Mouse (Mus musculus) kidney, embryonic 16.5 days (tissue): ENCODE results near the gene Pias4. TPM values are rescaled to one million over a fixed set of nuclear protein-coding genes. Genes with fewer than 3 reads are reported as not detected.

ENCODE experiments used
- ATAC-seq: fragments of 200-750 bp; cut with Nextera tagmentation; 2 replicates; pipeline ENCODE4 v1.8.0; 2017; ENCODE audit warnings: moderate TSS enrichment; ENCODE audit not compliant: low FRiP score, low TSS enrichment
- H3K27ac ChIP-seq: fragments of 300-500 bp; sonication (generic); 2 replicates; pipeline ENCODE4 v1.5.1; 2014; ENCODE audit warnings: low read length
- H3K27me3 ChIP-seq: fragments of 300-500 bp; sonication (generic); 2 replicates; pipeline ENCODE4 v1.6.1; 2014; ENCODE audit warnings: low read length, control low read depth, mixed read lengths; ENCODE audit not compliant: insufficient read depth
- H3K36me3 ChIP-seq: fragments of 300-500 bp; sonication (generic); 2 replicates; pipeline ENCODE4 v1.6.1; 2014; ENCODE audit warnings: low read length, control low read depth, mixed read lengths; ENCODE audit not compliant: insufficient read depth
- H3K4me1 ChIP-seq: fragments of 300-500 bp; sonication (generic); 2 replicates; pipeline ENCODE4 v1.6.1; 2014; ENCODE audit warnings: low read length, control low read depth, mixed read lengths; ENCODE audit not compliant: insufficient read depth
- H3K4me2 ChIP-seq: fragments of 300-500 bp; sonication (generic); replicated peaks from 2 replicates; pipeline ENCODE4 v1.6.1; 2014; ENCODE audit warnings: low read depth, low read length
- H3K4me3 ChIP-seq: fragments of 300-500 bp; sonication (generic); 2 replicates; pipeline ENCODE4 v1.5.1; 2014; ENCODE audit warnings: mild to moderate bottlenecking, low read length
- H3K9ac ChIP-seq: fragments of 300-500 bp; sonication (generic); replicated peaks from 2 replicates; pipeline ENCODE4 v1.6.1; 2014; ENCODE audit warnings: low read length
- H3K9me3 ChIP-seq: fragments of 300-500 bp; sonication (generic); 2 replicates; pipeline ENCODE4 v1.6.1; 2016; ENCODE audit warnings: low read length, control low read depth
- WGBS: fragments of 180-500 bp; shearing (Covaris S2); extraction: QIAGEN DNeasy Blood & Tissue Kit; methylation state at CpG from one replicate; pipeline ENCODE4 v1.1.7; 2014; 5-methylcytosine and 5-hydroxymethylcytosine counted together
- polyA plus RNA-seq: library from polyadenylated mRNA; unstranded; fragments of >200 nt; fragmentation: Nextera tagmentation; extraction: Ambion mirVana; gene quantifications from 2 replicates; pipeline ENCODE4 v1.2.1, GENCODE M21; 2015

The Pias4 gene
- polyA plus RNA-seq, 1 experiment from 2014 or later: 56.2 TPM

DNA sequence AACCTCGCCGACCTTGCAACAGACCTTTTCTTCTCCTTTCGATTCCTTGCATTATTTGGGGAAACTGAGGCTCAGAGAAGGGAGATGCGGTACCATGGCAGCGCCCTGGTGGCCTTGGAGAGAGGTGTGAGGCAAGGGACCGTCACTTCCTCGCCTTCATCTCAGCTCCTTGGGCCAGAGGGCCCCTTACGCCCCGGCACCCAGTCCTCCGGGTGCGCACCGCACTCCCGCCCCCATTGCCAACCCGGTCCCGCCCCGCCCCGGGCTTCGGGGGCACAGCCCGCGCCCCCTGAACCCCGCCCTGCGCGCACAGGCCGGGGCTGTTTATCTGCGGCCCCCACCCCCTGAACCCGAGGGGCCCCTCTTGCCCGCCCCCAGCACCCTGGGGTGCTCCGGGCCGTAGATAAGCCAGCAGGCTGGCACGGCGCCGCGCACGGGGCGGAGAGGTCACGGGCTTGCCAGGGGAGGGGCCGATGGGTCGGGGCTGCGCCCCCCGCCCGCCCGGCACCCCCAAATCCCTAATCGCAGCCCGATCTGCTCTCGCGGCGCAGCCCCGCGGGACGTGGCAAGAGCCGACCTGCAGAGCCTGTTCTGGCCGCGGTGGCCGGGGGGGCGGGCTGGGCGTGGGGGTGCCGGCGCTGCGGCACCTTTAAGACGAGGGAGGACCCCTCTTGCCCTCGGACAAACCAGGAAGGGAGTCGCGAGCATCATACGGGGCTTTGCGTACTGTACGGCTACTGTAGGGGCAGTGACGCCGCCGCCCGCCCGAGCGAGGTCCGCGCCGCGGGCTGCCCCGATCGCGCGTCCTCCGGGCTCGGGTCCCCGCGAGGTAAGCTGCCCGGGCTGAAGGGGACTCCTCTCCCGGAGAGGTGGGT lies 31.7 kb downstream of the Pias4 start:
- under 1% methylated on average over 84 of the region's 86 CpGs for WGBS
- Histone ChIP-seq H3K4me1 (peaks cover 47% of the 10 kb centered on the region), H3K27me3 (no peaks in the 10 kb centered on the region; the same call in 1 of the 2 replicates), H3K9me3 (no peaks in the 10 kb centered on the region), H3K4me2 (peak overlapping the region; percentile 86), H3K9ac (peak overlapping the region; percentile 97), H3K27ac (peak overlapping the region; percentile 96), H3K4me3 (peak overlapping the region; percentile 77), H3K36me3 (no peaks in the 10 kb centered on the region)
- peak; percentile 52 for ATAC-seq

- Histone ChIP-seq H3K4me1 (peaks cover 38% of the 10 kb centered on the region), H3K36me3 (no peaks in the 10 kb centered on the region), H3K27ac (peak within 1 kb of the TSS; percentile 96), H3K27me3 (no peaks in the 10 kb centered on the region; the same call in 1 of the 2 replicates), H3K9ac (peak within 1 kb of the TSS; percentile 97), H3K4me3 (peak within 1 kb of the TSS; percentile 77), H3K4me2 (peak within 1 kb of the TSS; percentile 86), H3K9me3 (no peaks in the 10 kb centered on the region)
- no peak for ATAC-seq
- 2% methylated on average over 35 of the region's 41 CpGs for WGBS
These were observed 32.6 kb downstream of the Pias4 start, which contains the start of gene Zbtb7a for GRCm38 (mm10) chr10:81134966-81135681. Zbtb7a (plus strand) TSS chr10:81135220.

DNA sequence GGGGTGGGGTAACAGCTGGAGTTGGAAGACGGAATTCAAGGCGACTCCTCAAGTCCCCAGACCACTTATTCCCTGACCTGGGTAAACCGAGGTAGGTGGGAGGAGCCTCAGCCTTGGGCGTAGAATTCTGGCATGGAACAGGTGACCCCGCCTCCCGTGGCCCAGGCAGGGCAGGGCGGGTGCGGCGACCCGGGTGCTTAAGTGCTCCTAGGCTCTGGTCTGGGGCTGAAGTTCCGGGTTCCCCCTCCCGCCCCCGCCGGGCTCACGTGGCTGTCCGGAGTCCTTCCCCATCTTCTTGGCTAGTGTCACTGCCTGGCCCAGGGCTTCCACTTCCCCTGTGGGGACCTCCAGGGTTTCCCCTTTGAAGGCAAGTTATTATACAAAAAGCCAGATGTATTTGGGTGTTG lies 33.5 kb downstream of the Pias4 start:
- H3K36me3 ChIP-seq: no peaks in the 10 kb centered on the region
- H3K9me3 ChIP-seq: no peaks in the 10 kb centered on the region
- ATAC-seq: no peak
- H3K27me3 ChIP-seq: no peaks in the 10 kb centered on the region; the same call in 1 of the 2 replicates
- 0 out of 2 replicates have a peak overlapping the region, but pooled peaks have one; percentile 22 for H3K9ac ChIP-seq
- H3K4me3 ChIP-seq: 0 out of 2 replicates have a peak overlapping the region, but pooled peaks have one; percentile 1
- H3K27ac ChIP-seq: 0 out of 2 replicates have a peak overlapping the region, but pooled peaks have one; percentile 4
- peak overlapping the region; percentile 86 for H3K4me2 ChIP-seq
- 4% methylated on average over 16 of the region's 16 CpGs for WGBS
- H3K4me1 ChIP-seq: peaks cover 37% of the 10 kb centered on the region

DNA sequence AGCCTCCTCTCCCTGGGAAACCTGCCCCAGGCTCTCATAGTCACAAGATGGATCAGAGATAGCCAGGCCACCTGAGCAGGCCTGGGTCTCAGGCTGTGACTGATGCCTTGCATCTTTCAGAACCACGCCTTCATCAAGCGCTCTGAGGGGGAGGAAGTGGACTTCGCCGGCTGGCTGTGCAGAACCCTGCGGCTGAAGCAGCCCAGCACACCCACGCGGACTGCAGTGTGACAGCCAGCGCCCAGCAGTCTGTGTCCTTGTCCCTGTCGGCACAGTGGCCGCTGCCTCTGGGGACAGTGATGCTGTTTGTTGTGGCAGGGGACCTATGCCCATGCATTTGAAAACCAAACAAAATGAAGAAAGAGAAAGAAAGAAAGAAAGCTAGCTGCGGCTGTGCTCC lies 44.2 kb downstream of the Pias4 start:
- no peak overlapping the region for H3K9ac ChIP-seq
- no peaks in the 10 kb centered on the region for H3K9me3 ChIP-seq
- no peak overlapping the region for H3K4me3 ChIP-seq
- no peak overlapping the region for H3K4me2 ChIP-seq
- H3K4me1 ChIP-seq: peaks cover 5% of the 10 kb centered on the region; the same call in 1 of the 2 replicates
- WGBS: 73% methylated on average over 11 of the region's 11 CpGs
- peaks cover 59% of the 10 kb centered on the region for H3K36me3 ChIP-seq
- ATAC-seq: no peak; the same call in 1 of the 2 replicates
- H3K27me3 ChIP-seq: no peaks in the 10 kb centered on the region
- no peak overlapping the region for H3K27ac ChIP-seq

DNA sequence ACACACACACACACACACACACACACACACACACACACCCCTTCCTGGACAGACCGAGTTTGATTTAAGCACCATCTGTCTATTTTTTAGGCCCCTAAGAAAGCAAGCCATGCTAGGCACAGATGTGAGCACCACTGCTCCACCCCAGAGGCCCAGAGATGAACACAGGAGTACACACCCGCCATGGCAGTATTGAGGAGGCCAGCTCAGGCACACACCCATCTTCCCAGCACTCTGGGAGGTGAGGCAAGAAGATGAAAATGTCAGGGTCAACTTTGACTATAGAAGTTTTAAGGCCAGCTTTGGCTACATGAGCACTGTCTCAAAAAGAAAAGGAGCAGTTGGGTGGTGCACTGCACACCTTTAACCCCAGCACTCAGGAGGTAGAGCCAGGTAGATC lies 44.8 kb downstream of the Pias4 start:
- no peak for ATAC-seq

GRCm38 (mm10) chr10:81120650-81121049 lies 47.1 kb downstream of the Pias4 start:
- whole genome bisulfite sequencing: 85% methylated on average over 7 of the region's 7 CpGs
- peaks cover 77% of the 10 kb centered on the region for H3K36me3 ChIP-seq
- H3K27ac ChIP-seq: no peak overlapping the region
- H3K4me1 ChIP-seq: no peaks in the 10 kb centered on the region
- no peak overlapping the region for H3K4me3 ChIP-seq
- no peaks in the 10 kb centered on the region for H3K27me3 ChIP-seq
- H3K9me3 ChIP-seq: no peaks in the 10 kb centered on the region
- H3K9ac ChIP-seq: no peak overlapping the region
- ATAC-seq: no peak
- no peak overlapping the region for H3K4me2 ChIP-seq

More for the DNA sequence above, 44.8 kb downstream of the Pias4 start:
- H3K27me3 ChIP-seq: no peaks in the 10 kb centered on the region
- WGBS: 64% methylated on average over 2 of the region's 2 CpGs
- H3K27ac ChIP-seq: no peak overlapping the region
- H3K9me3 ChIP-seq: no peaks in the 10 kb centered on the region
- no peak overlapping the region for H3K4me3 ChIP-seq
- no peak overlapping the region for H3K4me2 ChIP-seq
- H3K9ac ChIP-seq: no peak overlapping the region
- H3K36me3 ChIP-seq: peaks cover 63% of the 10 kb centered on the region
- H3K4me1 ChIP-seq: no peaks in the 10 kb centered on the region; the same call in 1 of the 2 replicates

GRCm38 (mm10) chr10:81119625-81120024 lies 48.1 kb downstream of the Pias4 start:
- Histone ChIP-seq H3K9ac (no peak overlapping the region), H3K27ac (no peak overlapping the region), H3K4me2 (no peak overlapping the region), H3K9me3 (no peaks in the 10 kb centered on the region), H3K4me1 (no peaks in the 10 kb centered on the region), H3K4me3 (no peak overlapping the region), H3K36me3 (peaks cover 87% of the 10 kb centered on the region), H3K27me3 (no peaks in the 10 kb centered on the region)
- ATAC-seq: no peak
- WGBS: 90% methylated on average over 10 of the region's 10 CpGs

GRCm38 (mm10) chr10:81112946-81113345 lies 54.8 kb downstream of the Pias4 start:
- Histone ChIP-seq H3K9me3 (no peaks in the 10 kb centered on the region), H3K36me3 (peaks cover 79% of the 10 kb centered on the region), H3K27me3 (no peaks in the 10 kb centered on the region), H3K4me3 (no peak overlapping the region), H3K4me2 (no peak overlapping the region), H3K27ac (no peak overlapping the region), H3K4me1 (no peaks in the 10 kb centered on the region), H3K9ac (no peak overlapping the region)
- 89% methylated on average over 6 of the region's 6 CpGs for WGBS
- ATAC-seq: no peak

- peak overlapping the region; percentile 85 for H3K4me3 ChIP-seq
- H3K36me3 ChIP-seq: peaks cover 29% of the 10 kb centered on the region
- H3K4me2 ChIP-seq: peak overlapping the region; percentile 83
- WGBS: 2% methylated on average over 33 of the region's 35 CpGs
- peak overlapping the region; percentile 96 for H3K9ac ChIP-seq
- H3K27me3 ChIP-seq: no peaks in the 10 kb centered on the region
- peak; percentile 88 for ATAC-seq
- no peaks in the 10 kb centered on the region for H3K9me3 ChIP-seq
- peak overlapping the region; percentile 99 for H3K27ac ChIP-seq
- peaks cover 24% of the 10 kb centered on the region for H3K4me1 ChIP-seq
These were observed 61.5 kb downstream of the Pias4 start for GRCm38 (mm10) chr10:81106113-81106721.
